Mouse (Mus musculus): ENCODE data around the gene Pld2. TPM values are rescaled to one million over a fixed set of nuclear protein-coding genes. Genes with fewer than 3 reads are reported as not detected.
A peak's percentile ranks its signal among the peaks of the same experiment; 100 is the strongest.

Pld2 gene
- total RNA-seq (2012; rRNA removed): 4.4 and 6.3 TPM in 2 replicates

DNA sequence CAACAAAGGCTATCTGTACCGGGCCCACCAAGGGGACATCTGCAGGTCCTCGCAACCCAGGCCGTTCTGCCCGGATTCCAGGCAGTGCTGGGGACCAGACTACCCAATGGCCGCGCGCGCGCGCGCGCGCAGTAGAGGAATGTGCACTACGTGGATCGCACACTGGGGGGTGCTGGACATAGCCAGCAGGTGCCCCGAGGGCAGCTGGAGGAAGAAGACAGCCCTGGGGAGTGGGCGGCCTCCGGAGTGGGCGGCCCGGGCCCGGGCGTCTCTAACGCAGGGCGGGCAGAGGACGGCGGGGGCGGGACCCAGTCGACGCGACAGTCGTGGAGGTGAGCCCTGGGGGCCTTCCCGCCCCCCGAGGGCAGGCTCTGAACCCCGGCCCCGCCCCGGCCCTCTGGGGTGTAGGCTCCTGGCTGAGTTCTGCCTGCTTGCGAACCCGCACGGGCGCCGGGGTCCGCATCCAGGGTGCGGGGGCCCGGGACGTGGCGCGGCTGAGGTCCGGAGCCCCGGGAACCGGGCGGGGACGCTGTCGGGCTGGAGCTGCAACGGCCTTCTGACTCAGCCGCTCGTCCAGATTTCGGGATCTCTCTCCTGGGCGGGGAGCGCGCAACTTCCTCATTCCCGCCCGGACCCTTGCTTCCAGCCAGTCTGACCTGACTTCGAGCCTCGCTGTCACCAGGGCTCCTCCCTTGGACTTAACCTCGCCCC lies at the start of gene Pld2:
TSS of gene Pld2 (plus strand) at position 188 of the 711 bp plus-strand sequence.
- Histone ChIP-seq H3K4me3 (ENCODE audit: insufficient read depth in 1 of 2, low read depth in 1 of 2, low read length in 2 of 2, poor library complexity in 1 of 2, severe bottlenecking in 1 of 2) (peak within 1 kb of the TSS; percentile 59 to 71), H3K27ac (ENCODE audit: insufficient read depth, low read depth, low read length, poor library complexity, severe bottlenecking) (no peak within 1 kb of the TSS), H3K4me1 (ENCODE audit: control insufficient read depth in 2 of 2, insufficient read depth in 2 of 2, low read length in 2 of 2, poor library complexity in 1 of 2) (no peaks in the 10 kb centered on the region), H3K9ac (ENCODE audit: insufficient read depth, low read depth, low read length, poor library complexity, severe bottlenecking) (peak within 1 kb of the TSS; percentile 69), H3K9me3 (ENCODE audit: control insufficient read depth, insufficient read depth, low read depth, low read length) (no peaks in the 10 kb centered on the region), H3K36me3 (ENCODE audit: control insufficient read depth, insufficient read depth, low read length, poor library complexity, severe bottlenecking) (no peaks in the 10 kb centered on the region)
- in situ Hi-C loops (cut with MboI; ENCODE audit: low sequenced_read_pairs in 2 of 2, unreplicated experiment in 2 of 2): no loop called here
- DNase-seq (ENCODE audit: low read depth, low spot score): peak; percentile 58
- no peak for TF ChIP-seq HCFC1 (IDR thresholded peaks at IDR 0.05; ENCODE audit: borderline replicate concordance, insufficient read depth, low read length)

DNA sequence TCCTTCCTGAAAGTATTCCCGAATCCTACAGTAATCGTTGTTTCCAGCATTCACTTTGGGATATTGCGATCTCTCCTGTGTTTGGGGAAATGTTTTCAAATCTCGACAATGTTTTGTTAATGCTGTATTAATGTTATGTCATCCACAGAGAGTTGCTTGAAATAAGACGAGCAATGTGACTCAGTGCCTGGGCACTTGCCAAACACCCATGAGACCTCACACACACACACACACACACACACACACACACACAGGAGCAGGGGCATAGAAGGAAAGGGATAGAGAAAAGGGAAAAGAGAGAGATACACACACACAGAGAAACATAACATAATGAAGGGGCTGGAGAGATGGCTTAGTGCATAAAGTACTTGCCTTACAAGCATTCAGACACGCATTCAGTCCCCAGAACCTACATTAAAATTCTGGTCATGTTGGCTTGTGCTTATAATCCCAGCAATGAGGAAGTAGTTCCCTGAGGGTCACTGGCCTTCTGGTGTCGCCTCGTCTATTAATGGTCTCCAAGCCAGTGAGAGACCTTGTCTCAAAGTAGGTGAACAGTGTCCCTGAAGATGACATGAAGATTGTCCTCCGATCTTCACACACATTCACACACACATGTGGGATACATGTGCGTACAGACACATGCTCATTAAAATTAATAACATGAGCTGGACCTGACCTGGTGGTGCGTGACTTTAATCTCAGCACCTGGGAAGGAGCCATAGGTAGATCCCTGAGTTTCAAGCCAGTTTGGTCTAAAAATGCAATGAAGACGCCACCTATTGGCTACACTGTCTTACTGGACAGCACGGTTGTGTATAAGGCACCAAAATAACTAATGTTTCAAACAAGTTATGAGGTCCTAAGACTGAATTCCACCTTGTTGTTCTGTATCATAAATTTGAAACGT lies 40.0 kb upstream of the Pld2 start:
- H3K9ac ChIP-seq (ENCODE audit: insufficient read depth, low read depth, low read length, poor library complexity, severe bottlenecking): no peak overlapping the region
- H3K9me3 ChIP-seq (ENCODE audit: control insufficient read depth, insufficient read depth, low read depth, low read length): no peaks in the 10 kb centered on the region
- no peak overlapping the region for H3K4me3 ChIP-seq (ENCODE audit: insufficient read depth in 1 of 2, low read depth in 1 of 2, low read length in 2 of 2, poor library complexity in 1 of 2, severe bottlenecking in 1 of 2)
- no peaks in the 10 kb centered on the region for H3K36me3 ChIP-seq (ENCODE audit: control insufficient read depth, insufficient read depth, low read length, poor library complexity, severe bottlenecking)
- peaks cover 0 to 2% of the 10 kb centered on the region in 2 experiments; a peak in 2 of 4 replicates for H3K4me1 ChIP-seq (ENCODE audit: control insufficient read depth in 2 of 2, insufficient read depth in 2 of 2, low read length in 2 of 2, poor library complexity in 1 of 2)
- DNase-seq (ENCODE audit: low read depth, low spot score): no peak
- H3K27ac ChIP-seq (ENCODE audit: insufficient read depth, low read depth, low read length, poor library complexity, severe bottlenecking): no peak overlapping the region
- TF ChIP-seq ZNF384 (IDR thresholded peaks at IDR 0.05; ENCODE audit: low read depth, low read length): no peak
- no peak for TF ChIP-seq HCFC1 (IDR thresholded peaks at IDR 0.05; ENCODE audit: borderline replicate concordance, insufficient read depth, low read length)
- TF ChIP-seq ZC3H11A (IDR thresholded peaks at IDR 0.05; ENCODE audit: borderline replicate concordance, low read depth, low read length): no peak
- TF ChIP-seq MAFK (IDR thresholded peaks at IDR 0.05; ENCODE audit: insufficient read depth, low read depth, low read length): no peak
- no peak for TF ChIP-seq CHD2 (IDR thresholded peaks at IDR 0.05; ENCODE audit: low read depth, low read length)
- in situ Hi-C loops (cut with MboI; ENCODE audit: low sequenced_read_pairs in 2 of 2, unreplicated experiment in 2 of 2): loop anchor here in 1 of 2 experiments (5.0 kb wide), 1 partner anchor 83 kb away; no protein-coding TSS in a partner anchor

DNA sequence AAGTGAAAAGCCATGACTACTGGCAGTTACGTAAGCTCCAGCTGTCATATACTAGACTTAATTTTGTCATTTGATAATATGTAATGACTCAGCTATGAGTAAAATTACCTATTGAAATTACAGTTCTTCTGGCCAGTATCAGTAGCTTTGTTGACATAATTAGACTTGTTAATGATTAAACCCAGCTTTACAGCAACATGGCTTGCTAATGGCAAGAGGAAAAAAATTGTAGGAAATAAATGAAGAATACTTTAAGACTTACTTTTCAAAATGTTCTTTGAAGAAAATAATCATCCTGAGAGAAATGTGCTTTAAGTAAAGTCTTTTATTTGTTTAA lies 39.4 kb upstream of the Pld2 start:
- in situ Hi-C loops (cut with MboI; ENCODE audit: low sequenced_read_pairs in 2 of 2, unreplicated experiment in 2 of 2): loop anchor here in 1 of 2 experiments (5.0 kb wide), 1 partner anchor 83 kb away; no protein-coding TSS in a partner anchor
- H3K36me3 ChIP-seq (ENCODE audit: control insufficient read depth, insufficient read depth, low read length, poor library complexity, severe bottlenecking): no peaks in the 10 kb centered on the region
- DNase-seq (ENCODE audit: low read depth, low spot score): no peak
- H3K4me3 ChIP-seq (ENCODE audit: insufficient read depth in 1 of 2, low read depth in 1 of 2, low read length in 2 of 2, poor library complexity in 1 of 2, severe bottlenecking in 1 of 2): no peak overlapping the region
- no peak overlapping the region for H3K9ac ChIP-seq (ENCODE audit: insufficient read depth, low read depth, low read length, poor library complexity, severe bottlenecking)
- peaks cover 0 to 9% of the 10 kb centered on the region in 2 experiments; a peak in 2 of 4 replicates for H3K4me1 ChIP-seq (ENCODE audit: control insufficient read depth in 2 of 2, insufficient read depth in 2 of 2, low read length in 2 of 2, poor library complexity in 1 of 2)
- no peaks in the 10 kb centered on the region for H3K9me3 ChIP-seq (ENCODE audit: control insufficient read depth, insufficient read depth, low read depth, low read length)
- H3K27ac ChIP-seq (ENCODE audit: insufficient read depth, low read depth, low read length, poor library complexity, severe bottlenecking): no peak overlapping the region
- no peak for TF ChIP-seq ZC3H11A (IDR thresholded peaks at IDR 0.05; ENCODE audit: borderline replicate concordance, low read depth, low read length)
- no peak for TF ChIP-seq MAFK (IDR thresholded peaks at IDR 0.05; ENCODE audit: insufficient read depth, low read depth, low read length)

DNA sequence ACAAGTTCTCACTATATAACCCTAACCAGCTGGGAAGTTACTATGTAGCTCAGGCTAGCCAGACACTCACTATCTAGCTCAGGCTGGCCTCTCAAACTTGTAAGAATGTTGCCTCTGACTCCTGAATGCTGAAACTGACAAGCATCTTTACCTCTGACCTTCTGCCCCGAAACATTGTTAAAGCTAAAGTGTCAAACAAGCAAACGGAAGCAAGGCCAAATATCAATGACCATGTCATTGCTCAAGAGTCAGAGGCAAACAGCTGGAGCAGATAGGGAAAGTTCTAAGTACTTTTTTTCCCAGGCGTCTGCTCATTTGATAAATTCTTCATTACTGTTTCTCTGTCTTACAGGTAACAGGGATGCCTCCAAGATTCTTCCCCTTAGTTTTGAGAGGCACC lies 37.8 kb upstream of the Pld2 start:
- Histone ChIP-seq H3K4me3 (ENCODE audit: insufficient read depth in 1 of 2, low read depth in 1 of 2, low read length in 2 of 2, poor library complexity in 1 of 2, severe bottlenecking in 1 of 2) (no peak overlapping the region), H3K9ac (ENCODE audit: insufficient read depth, low read depth, low read length, poor library complexity, severe bottlenecking) (no peak overlapping the region), H3K9me3 (ENCODE audit: control insufficient read depth, insufficient read depth, low read depth, low read length) (no peaks in the 10 kb centered on the region), H3K36me3 (ENCODE audit: control insufficient read depth, insufficient read depth, low read length, poor library complexity, severe bottlenecking) (no peaks in the 10 kb centered on the region), H3K27ac (ENCODE audit: insufficient read depth, low read depth, low read length, poor library complexity, severe bottlenecking) (no peak overlapping the region), H3K4me1 (ENCODE audit: control insufficient read depth in 2 of 2, insufficient read depth in 2 of 2, low read length in 2 of 2, poor library complexity in 1 of 2) (peaks cover 0 to 9% of the 10 kb centered on the region in 2 experiments; a peak in 2 of 4 replicates)
- no peak for DNase-seq (ENCODE audit: low read depth, low spot score)
- TF ChIP-seq ZC3H11A (IDR thresholded peaks at IDR 0.05; ENCODE audit: borderline replicate concordance, low read depth, low read length) (no peak), CHD2 (IDR thresholded peaks at IDR 0.05; ENCODE audit: low read depth, low read length) (no peak), ZNF384 (IDR thresholded peaks at IDR 0.05; ENCODE audit: low read depth, low read length) (no peak)
- in situ Hi-C loops (cut with MboI; ENCODE audit: low sequenced_read_pairs in 2 of 2, unreplicated experiment in 2 of 2): loop anchor here in 1 of 2 experiments (5.0 kb wide), 1 partner anchor 85 kb away; no protein-coding TSS in a partner anchor

Data from ES-E14 (cell line).